16 mouse cellular contexts compared by ENCODE assay signal in the genomic region with DNA sequence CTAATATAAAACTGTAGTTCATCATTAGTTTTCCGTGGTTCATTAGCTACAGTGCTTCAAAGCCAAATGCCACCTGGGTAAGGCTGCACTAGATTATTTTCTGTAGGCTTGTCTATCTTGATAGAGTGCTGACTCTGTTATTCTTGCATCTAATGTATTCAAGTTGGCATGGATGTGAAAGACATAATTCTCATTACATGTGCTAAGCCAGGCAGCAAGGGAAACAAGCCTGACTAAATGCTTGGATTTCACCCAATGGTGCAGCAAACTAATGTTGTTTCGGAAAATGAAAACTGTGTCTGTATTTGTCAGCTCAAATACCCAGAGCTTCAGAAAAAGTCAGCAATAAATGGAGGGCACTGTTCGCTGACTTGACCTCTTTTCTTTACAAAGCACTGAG.
DNase-seq lines count a peak whose midpoint lies in the region; ATAC-seq lines count a peak whose summit lies in the region.
"Had no signal": no experiment of that assay in that cellular context is flagged by ENCODE, and none has a peak within 500 bp of the region (broad histone marks: within the 10 kb centered on the region; RNA-seq: fewer than 3 reads in every experiment).

No protein-coding gene starts in this region.

- no peaks in the 10 kb centered on the region for H3K9me3 ChIP-seq in hindbrain, embryonic 16.5 days (ENCODE audit: control insufficient read depth, low read length)
- no peaks in the 10 kb centered on the region; the same call in 1 of the 2 replicates for H3K9me3 ChIP-seq in hindbrain, embryonic 14.5 days (ENCODE audit: control insufficient read depth, low read length)
- no peaks in the 10 kb centered on the region for H3K9me3 ChIP-seq in neural tube, embryonic 14.5 days (ENCODE audit: control insufficient read depth, low read length)
- H3K9me3 ChIP-seq: heart, embryonic 13.5 days had no signal

- no peaks in the 10 kb centered on the region for H3K27me3 ChIP-seq in hindbrain, embryonic 16.5 days (replicated peaks; ENCODE audit: control insufficient read depth, insufficient read depth, low read length)
- H3K27me3 ChIP-seq in hindbrain, embryonic 14.5 days (ENCODE audit: control insufficient read depth, insufficient read depth, low read length) = no peaks in the 10 kb centered on the region
- no peaks in the 10 kb centered on the region for H3K27me3 ChIP-seq in neural tube, embryonic 14.5 days (ENCODE audit: control insufficient read depth, insufficient read depth, low read length)
- H3K27me3 ChIP-seq: heart, embryonic 13.5 days had no signal

- no peak overlapping the region for H3K4me2 ChIP-seq in hindbrain, embryonic 16.5 days (ENCODE audit: low read length)
- no peak overlapping the region for H3K4me2 ChIP-seq in hindbrain, embryonic 14.5 days (replicated peaks)
- H3K4me2 ChIP-seq in neural tube, embryonic 14.5 days (ENCODE audit: low read depth, low read length) = no peak overlapping the region
- H3K4me2 ChIP-seq: heart, embryonic 13.5 days had no signal

- no peaks in the 10 kb centered on the region for H3K36me3 ChIP-seq in hindbrain, embryonic 16.5 days (ENCODE audit: control insufficient read depth, insufficient read depth, low read length)
- H3K36me3 ChIP-seq in hindbrain, embryonic 14.5 days (replicated peaks; ENCODE audit: control insufficient read depth, insufficient read depth) = no peaks in the 10 kb centered on the region
- no peaks in the 10 kb centered on the region for H3K36me3 ChIP-seq in neural tube, embryonic 14.5 days (ENCODE audit: control insufficient read depth, insufficient read depth, low read length)
- H3K36me3 ChIP-seq: heart, embryonic 13.5 days had no signal

- H3K4me1 ChIP-seq in hindbrain, embryonic 16.5 days (ENCODE audit: control insufficient read depth, insufficient read depth, low read depth, low read length) = no peaks in the 10 kb centered on the region
- H3K4me1 ChIP-seq in hindbrain, embryonic 14.5 days (replicated peaks; ENCODE audit: control insufficient read depth, insufficient read depth, low read length) = no peaks in the 10 kb centered on the region
- no peaks in the 10 kb centered on the region for H3K4me1 ChIP-seq in neural tube, embryonic 14.5 days (ENCODE audit: control insufficient read depth, insufficient read depth, low read length)
- H3K4me1 ChIP-seq: heart, embryonic 13.5 days had no signal

- H3K9ac ChIP-seq in hindbrain, embryonic 16.5 days (ENCODE audit: low read depth, low read length) = no peak overlapping the region
- H3K9ac ChIP-seq in hindbrain, embryonic 14.5 days = no peak overlapping the region
- no peak overlapping the region for H3K9ac ChIP-seq in neural tube, embryonic 14.5 days (replicated peaks; ENCODE audit: low read depth, low read length)
- H3K9ac ChIP-seq: heart, embryonic 13.5 days had no signal

- DNase-seq in cerebellum, adult 9-11 months = peak; percentile 9
- no peak for DNase-seq in cerebellum, adult 8-10 months
- no peak for DNase-seq in hindbrain, embryonic 14.5 days (ENCODE audit: low spot score)
- no peak for DNase-seq in neural tube, embryonic 10.5 days (ENCODE audit: extremely low spot score, low spot score)
- no peak for DNase-seq in thymus, adult 18-20 months
- DNase-seq in thymus, postnatal 0 days (ENCODE audit: low spot score) = no peak
- DNase-seq: kidney, adult 9 months; liver; lung, adult 2 months; thymus, postnatal 25 days had no signal

- peak; percentile 75 for ATAC-seq in hindbrain, embryonic 16.5 days
- ATAC-seq in hindbrain, embryonic 14.5 days (ENCODE audit: low FRiP score) = no peak; the same call in 1 of the 2 replicates
- ATAC-seq in neural tube, embryonic 14.5 days (ENCODE audit: low read depth) = peak; percentile 54; the same call in 1 of the 2 replicates
- ATAC-seq: Patski had no signal

- H3K27ac ChIP-seq in hindbrain, embryonic 16.5 days (ENCODE audit: low read depth, low read length) = no peak overlapping the region
- H3K27ac ChIP-seq in hindbrain, embryonic 14.5 days = no peak overlapping the region
- H3K27ac ChIP-seq in neural tube, embryonic 14.5 days (ENCODE audit: low read depth, low read length) = no peak overlapping the region
- H3K27ac ChIP-seq: heart, embryonic 13.5 days; left cerebral cortex, adult 2 months; macrophage had no signal

- WGBS in hindbrain, embryonic 16.5 days = 67% methylated on average over 3 of the region's 3 CpGs
- WGBS in hindbrain, embryonic 14.5 days = 63% methylated on average over 3 of the region's 3 CpGs
- 73% methylated on average over 3 of the region's 3 CpGs for WGBS in neural tube, embryonic 14.5 days

- H3K4me3 ChIP-seq in hindbrain, embryonic 16.5 days (ENCODE audit: low read length) = no peak overlapping the region
- no peak overlapping the region for H3K4me3 ChIP-seq in hindbrain, embryonic 14.5 days (replicated peaks; ENCODE audit: low read length)
- H3K4me3 ChIP-seq in neural tube, embryonic 14.5 days (ENCODE audit: low read depth, low read length) = no peak overlapping the region
- H3K4me3 ChIP-seq: heart, embryonic 13.5 days; left cerebral cortex, adult 2 months had no signal
